Mouse (Mus musculus) MEL (cell line): Measurements from ENCODE around the gene Rpl24. TPM values are rescaled to one million over a fixed set of nuclear protein-coding genes. Genes with fewer than 3 reads are reported as not detected.
A peak's percentile ranks its signal among the peaks of the same experiment; 100 is the strongest.

Experiments
- DNase-seq: peaks from one replicate; pipeline ENCODE4 v3.0.0; 2011; ENCODE audit warnings: low read depth, low spot score
- H3K27ac ChIP-seq: 2 replicates; pipeline ENCODE4 v1.5.1; 2012; ENCODE audit warnings: low read depth, mild to moderate bottlenecking, control low read depth, low read length, moderate library complexity; ENCODE audit not compliant: control insufficient read depth
- H3K27me3 ChIP-seq, 2 experiments: fragments of 150-350 bp in 1 of 2; sonication (generic) in 1 of 2; 2 replicates each; pipeline ENCODE4 v1.6.1; 2012; ENCODE audit warnings: low read length in 2 of 2, mild to moderate bottlenecking in 2 of 2, improper control_type of control experiment in 1 of 2, moderate library complexity in 1 of 2; ENCODE audit not compliant: insufficient read depth in 2 of 2, control insufficient read depth in 1 of 2
- H3K36me3 ChIP-seq, 2 experiments: 2 replicates each; pipeline ENCODE4 v1.6.1; 2012 to 2014; ENCODE audit warnings: low read length in 2 of 2, improper control_type of control experiment in 1 of 2, inconsistent platforms in 1 of 2, mild to moderate bottlenecking in 1 of 2; ENCODE audit not compliant: insufficient read depth in 2 of 2, control insufficient read depth in 1 of 2
- H3K4me1 ChIP-seq, 2 experiments: fragments of 150-350 bp in 1 of 2; sonication (generic) in 1 of 2; 2 replicates each; pipeline ENCODE4 v1.6.1; 2012; ENCODE audit warnings: low read length in 2 of 2, improper control_type of control experiment in 1 of 2, mild to moderate bottlenecking in 1 of 2; ENCODE audit not compliant: insufficient read depth in 2 of 2, control insufficient read depth in 1 of 2
- H3K4me3 ChIP-seq, 2 experiments: fragments of 150-350 bp in 1 of 2; sonication (generic) in 1 of 2; 2 replicates each; pipeline ENCODE4 v1.5.1; 2012; ENCODE audit warnings: low read depth in 2 of 2, low read length in 2 of 2, mild to moderate bottlenecking in 2 of 2, moderate library complexity in 2 of 2, control low read depth in 1 of 2, improper control_type of control experiment in 1 of 2; ENCODE audit not compliant: control insufficient read depth in 1 of 2, insufficient read depth in 1 of 2
- H3K79me2 ChIP-seq: 2 replicates; pipeline ENCODE4 v1.6.1; 2012; ENCODE audit warnings: mild to moderate bottlenecking, low read length, moderate library complexity; ENCODE audit not compliant: control insufficient read depth, poor library complexity, insufficient read depth
- H3K9ac ChIP-seq: 2 replicates; pipeline ENCODE4 v1.6.1; 2012; ENCODE audit warnings: low read depth, mild to moderate bottlenecking, control low read depth, low read length, moderate library complexity; ENCODE audit not compliant: control insufficient read depth, poor library complexity, severe bottlenecking
- H3K9me3 ChIP-seq: fragments of 150-350 bp; sonication (generic); replicated peaks from 2 replicates; pipeline ENCODE4 v1.6.1; 2012; ENCODE audit warnings: mild to moderate bottlenecking, low read length, improper control_type of control experiment, moderate library complexity; ENCODE audit not compliant: insufficient read depth
- CHD1 ChIP-seq: IDR thresholded peaks from 2 replicates; pipeline ENCODE4 v1.6.1; 2012; ENCODE audit warnings: low read depth, mild to moderate bottlenecking, inconsistent platforms, low read length, improper control_type of control experiment
- CHD2 ChIP-seq: IDR thresholded peaks from 2 replicates; pipeline ENCODE4 v1.6.1; 2011; ENCODE audit warnings: low read length, improper control_type of control experiment
- CTCF ChIP-seq, 3 experiments: IDR thresholded peaks in 2 of 3; conservative IDR thresholded peaks in 1 of 3; 2 replicates each; pipeline ENCODE4 v1.5.1; 2011 to 2012; ENCODE audit warnings: low read length in 3 of 3, low read depth in 2 of 3, mild to moderate bottlenecking in 2 of 3, improper control_type of control experiment in 1 of 3, inconsistent platforms in 1 of 3, mixed read lengths in 1 of 3, moderate library complexity in 1 of 3; ENCODE audit not compliant: control insufficient read depth in 1 of 3, insufficient read depth in 1 of 3, poor library complexity in 1 of 3, severe bottlenecking in 1 of 3
- EP300 ChIP-seq, 2 experiments: IDR thresholded peaks; 2 replicates each; pipeline ENCODE4 v1.6.1; 2011; ENCODE audit warnings: improper control_type of control experiment in 2 of 2, low read length in 2 of 2, low read depth in 1 of 2, mild to moderate bottlenecking in 1 of 2
- GABPA ChIP-seq: IDR thresholded peaks from 2 replicates; pipeline ENCODE4 v1.6.1; 2012; ENCODE audit warnings: low read depth, mild to moderate bottlenecking, inconsistent platforms, low read length, improper control_type of control experiment, moderate library complexity
- GATA1 ChIP-seq: IDR thresholded peaks from 2 replicates; pipeline ENCODE4 v1.6.1; 2011; ENCODE audit warnings: low read depth, low read length, improper control_type of control experiment
- JUND ChIP-seq: IDR thresholded peaks from 2 replicates; pipeline ENCODE4 v1.6.1; 2011; ENCODE audit warnings: low read depth, mild to moderate bottlenecking, improper control_type of control experiment, low read length
- KAT2A ChIP-seq: conservative IDR thresholded peaks from 2 replicates; pipeline ENCODE4 v1.6.1; 2012; ENCODE audit warnings: low read depth, low read length, improper control_type of control experiment, inconsistent platforms
- MAFK ChIP-seq: IDR thresholded peaks from 2 replicates; pipeline ENCODE4 v1.6.1; 2011; ENCODE audit warnings: low read depth, mild to moderate bottlenecking, low read length, improper control_type of control experiment, borderline replicate concordance
- MAX ChIP-seq: IDR thresholded peaks from 2 replicates; pipeline ENCODE4 v1.6.1; 2011; ENCODE audit warnings: low read length, improper control_type of control experiment
- MAZ ChIP-seq: IDR thresholded peaks from 2 replicates; pipeline ENCODE4 v1.6.1; 2012; ENCODE audit warnings: low read depth, mild to moderate bottlenecking, inconsistent platforms, low read length, improper control_type of control experiment
- MEF2A ChIP-seq: IDR thresholded peaks from 2 replicates; pipeline ENCODE4 v1.6.1; 2014; ENCODE audit warnings: low read depth, mild to moderate bottlenecking, inconsistent platforms, low read length, improper control_type of control experiment; ENCODE audit not compliant: poor library complexity, insufficient replicate concordance, severe bottlenecking; ENCODE audit errors: extremely low read depth
- MXI1 ChIP-seq: IDR thresholded peaks from 2 replicates; pipeline ENCODE4 v1.6.1; 2011; ENCODE audit warnings: mild to moderate bottlenecking, low read depth, low read length, improper control_type of control experiment
- MYC ChIP-seq: IDR thresholded peaks from 2 replicates; pipeline ENCODE4 v1.6.1; 2011; ENCODE audit warnings: low read depth, mild to moderate bottlenecking, low read length, improper control_type of control experiment, moderate library complexity
- SMC3 ChIP-seq: IDR thresholded peaks from 2 replicates; pipeline ENCODE4 v1.6.1; 2011; ENCODE audit warnings: low read depth, low read length, improper control_type of control experiment
- TAL1 ChIP-seq: IDR thresholded peaks from 2 replicates; pipeline ENCODE4 v1.6.1; 2012; ENCODE audit warnings: mild to moderate bottlenecking, inconsistent platforms, low read length, moderate library complexity, mixed read lengths
- TBP ChIP-seq: IDR thresholded peaks from 2 replicates; pipeline ENCODE4 v1.8.0; 2011; ENCODE audit warnings: low read depth, low read length, improper control_type of control experiment
- UBTF ChIP-seq: IDR thresholded peaks from 2 replicates; pipeline ENCODE4 v1.6.1; 2012; ENCODE audit warnings: low read depth, mild to moderate bottlenecking, inconsistent platforms, low read length, improper control_type of control experiment, moderate library complexity, borderline replicate concordance; ENCODE audit not compliant: insufficient read depth
- ZKSCAN1 ChIP-seq: IDR thresholded peaks from 2 replicates; pipeline ENCODE4 v1.6.1; 2012; ENCODE audit warnings: low read depth, mild to moderate bottlenecking, inconsistent platforms, low read length, improper control_type of control experiment, moderate library complexity
- polyA plus RNA-seq, 2 experiments: library from polyadenylated mRNA; stranded (reverse) in 1 of 2; unstranded in 1 of 2; fragments of >175 nt in 1 of 2; fragments of >200 nt in 1 of 2; gene quantifications; 2 replicates each; pipeline versions ENCODE4 v1.2.1 to v1.2.4; 2012; ENCODE audit warnings: low replicate concordance in 2 of 2, low read depth in 1 of 2; ENCODE audit not compliant: insufficient read length in 2 of 2, insufficient read depth in 1 of 2, missing spikeins in 1 of 2
- total RNA-seq: library from RNA; depleted of rRNA; stranded (reverse); fragments of 300-350 nt; gene quantifications from 2 replicates; pipeline ENCODE4 v1.2.3, GENCODE M21; 2012

The Rpl24 gene
- total and polyA plus RNA-seq, 3 experiments = 132 to 1,552 TPM; not detected in 1

- TF ChIP-seq MEF2A (no peak), KAT2A (no peak), CHD1 (no peak), JUND (no peak), TAL1 (no peak), UBTF (no peak), SMC3 (peak; percentile 73), GABPA (no peak), GATA1 (peak; percentile 64), MAZ (no peak), MAX (no peak), MAFK (no peak), TBP (peak; percentile 89), MXI1 (no peak; the same call in none of the 2 replicates), MYC (no peak), CTCF (IDR thresholded peaks at IDR 0.05 in 2 of 3, conservative IDR thresholded peaks at IDR 0.05 in 1 of 3; ENCODE audit: control insufficient read depth in 1 of 3, insufficient read depth in 1 of 3, low read depth in 2 of 3, low read length in 3 of 3, poor library complexity in 1 of 3, severe bottlenecking in 1 of 3) (peak; percentile 46 to 95 (median 76)), ZKSCAN1 (no peak), EP300 (IDR thresholded peaks at IDR 0.05; ENCODE audit: low read depth in 1 of 2, low read length in 2 of 2) (no peak)
Observed at GRCm38 (mm10) chr16:55950946-55951678, 15.0 kb upstream of the Rpl24 start (continued).

GRCm38 (mm10) chr16:55951679-55952327 lies 14.3 kb upstream of the Rpl24 start:
- peak overlapping the region; percentile 66 to 70 for H3K4me3 ChIP-seq
- no peak overlapping the region for H3K27ac ChIP-seq
- TF ChIP-seq GATA1 = peak; percentile 96
- TF ChIP-seq CHD2 = no peak
- no peaks in the 10 kb centered on the region for H3K27me3 ChIP-seq
- peaks cover 0 to 7% of the 10 kb centered on the region in 2 experiments; a peak in 2 of 4 replicates for H3K36me3 ChIP-seq
- no peaks in the 10 kb centered on the region for H3K79me2 ChIP-seq
- H3K9ac ChIP-seq = no peak overlapping the region; the same call in 1 of the 2 replicates
- no peaks in the 10 kb centered on the region for H3K9me3 ChIP-seq
- H3K4me1 ChIP-seq = peaks cover 8 to 9% of the 10 kb centered on the region in 2 experiments
- peak; percentile 67 for DNase-seq
